Mouse (Mus musculus) neutrophil, adult 5-6 weeks (primary cell): ENCODE results near the gene Cox8a. TPM values are rescaled to one million over a fixed set of nuclear protein-coding genes. Genes with fewer than 3 reads are reported as not detected.
A peak's percentile ranks its signal among the peaks of the same experiment; 100 is the strongest.

ENCODE experiments used
- ATAC-seq: fragments of 151-379, 151-347 bp; 2 replicates; pipeline ENCODE4 v1.8.0; 2017; ENCODE audit warnings: mild to moderate bottlenecking, moderate TSS enrichment; ENCODE audit not compliant: insufficient number of reproducible peaks, poor library complexity, low FRiP score, severe bottlenecking; ENCODE audit errors: extremely low read depth
- total RNA-seq: library from RNA; stranded (forward); fragments of 200-1000 nt; gene quantifications from 2 replicates; pipeline ENCODE4 v1.2.3, GENCODE M21; 2017

The Cox8a gene
- total RNA-seq: 208 and 218 TPM in 2 replicates

- ATAC-seq: peak; percentile 97
Measured at GRCm38 (mm10) chr19:7217162-7217925, at the start of gene Cox8a. Gene Cox8a (minus strand): TSS chr19:7217616.

GRCm38 (mm10) chr19:7266421-7266831 is 49.0 kb upstream of the Cox8a start:
- no peak for ATAC-seq

GRCm38 (mm10) chr19:7265478-7266191 is 48.2 kb upstream of the Cox8a start:
- no peak for ATAC-seq

GRCm38 (mm10) chr19:7264766-7265331 is 47.4 kb upstream of the Cox8a start:
- ATAC-seq: no peak

- peak; percentile 59 for ATAC-seq
Measured at GRCm38 (mm10) chr19:7264088-7264765, 46.8 kb upstream of the Cox8a start.

GRCm38 (mm10) chr19:7262592-7262991 is 45.2 kb upstream of the Cox8a start:
- no peak for ATAC-seq

GRCm38 (mm10) chr19:7261964-7262363 is 44.5 kb upstream of the Cox8a start:
- no peak for ATAC-seq

- ATAC-seq: no peak
Measured at GRCm38 (mm10) chr19:7261476-7261875, 44.1 kb upstream of the Cox8a start.

GRCm38 (mm10) chr19:7257881-7258280 is 40.5 kb upstream of the Cox8a start:
- ATAC-seq: no peak

- ATAC-seq: no peak
Measured at GRCm38 (mm10) chr19:7246021-7246420, 28.6 kb upstream of the Cox8a start.

- ATAC-seq: peak; percentile 88
Measured at GRCm38 (mm10) chr19:7240782-7241690, 23.6 kb upstream of the Cox8a start, which contains the start of gene Naa40. Gene Naa40 (minus strand): TSS chr19:7241183.

GRCm38 (mm10) chr19:7240291-7240690 is 22.9 kb upstream of the Cox8a start:
- no peak for ATAC-seq

- no peak for ATAC-seq
Measured at GRCm38 (mm10) chr19:7239574-7239973, 22.2 kb upstream of the Cox8a start.

GRCm38 (mm10) chr19:7236742-7237141 is 19.3 kb upstream of the Cox8a start:
- ATAC-seq: no peak

- no peak for ATAC-seq
Measured at GRCm38 (mm10) chr19:7236011-7236410, 18.6 kb upstream of the Cox8a start.

GRCm38 (mm10) chr19:7235461-7235860 is 18.0 kb upstream of the Cox8a start:
- no peak for ATAC-seq

GRCm38 (mm10) chr19:7234537-7235221 is 17.3 kb upstream of the Cox8a start:
- ATAC-seq: peak; percentile 96

GRCm38 (mm10) chr19:7226511-7226914 is 9.1 kb upstream of the Cox8a start:
- ATAC-seq: peak; percentile 70
